Mouse (Mus musculus) liver (tissue): ENCODE measurements at regions not wholly inside any gene's neighbourhood (a gene's known extent, or its start where the extent isn't known, plus 50 kb on each side); places are given as distances from the start of the nearest gene placed in this dataset.

Experiments
- DNase-seq: peaks from one replicate; pipeline ENCODE4 v3.0.0-alpha.2; 2020; ENCODE audit warnings: mixed read lengths

DNA sequence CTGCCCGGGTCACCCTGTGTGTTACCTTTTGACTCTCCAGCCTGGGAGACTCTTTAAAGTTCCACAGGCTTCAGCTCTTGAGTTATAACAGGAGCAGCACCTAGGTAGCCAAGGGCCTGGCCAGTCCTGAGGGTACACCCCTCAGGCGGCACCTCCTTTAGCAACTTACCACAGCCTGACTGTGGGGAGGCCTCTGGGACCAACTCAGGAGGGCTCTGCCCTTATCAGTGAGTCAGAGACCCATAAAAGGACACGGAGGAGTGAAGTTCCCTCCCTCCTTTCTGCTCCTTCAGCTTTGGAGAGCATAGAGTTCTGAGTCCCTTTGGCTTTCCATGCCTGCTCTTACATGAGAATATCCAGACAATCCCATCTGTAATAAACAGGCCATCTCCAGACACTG lies 222.5 kb upstream of the Msx2 start:
- no peak for DNase-seq

DNA sequence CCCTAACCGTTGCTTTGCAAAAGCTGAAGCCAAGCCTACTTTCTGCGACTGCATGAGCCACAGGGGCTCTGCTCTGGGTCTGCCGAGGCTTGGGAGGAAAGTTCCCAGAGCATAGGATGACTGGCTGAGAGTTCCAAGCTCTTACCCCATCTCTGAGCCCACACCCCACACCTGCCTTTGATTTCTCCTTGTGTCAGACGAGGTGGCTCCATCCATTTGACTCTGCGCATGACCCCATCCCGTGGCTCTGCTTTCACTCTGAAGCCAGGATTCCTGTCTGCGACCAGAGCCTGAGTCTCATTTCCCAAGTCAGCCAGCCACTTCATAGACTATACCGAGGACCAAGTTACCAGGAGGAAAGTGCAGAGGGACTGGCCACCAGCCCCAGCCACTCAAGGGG lies 216.1 kb upstream of the Msx2 start:
- DNase-seq: no peak

DNA sequence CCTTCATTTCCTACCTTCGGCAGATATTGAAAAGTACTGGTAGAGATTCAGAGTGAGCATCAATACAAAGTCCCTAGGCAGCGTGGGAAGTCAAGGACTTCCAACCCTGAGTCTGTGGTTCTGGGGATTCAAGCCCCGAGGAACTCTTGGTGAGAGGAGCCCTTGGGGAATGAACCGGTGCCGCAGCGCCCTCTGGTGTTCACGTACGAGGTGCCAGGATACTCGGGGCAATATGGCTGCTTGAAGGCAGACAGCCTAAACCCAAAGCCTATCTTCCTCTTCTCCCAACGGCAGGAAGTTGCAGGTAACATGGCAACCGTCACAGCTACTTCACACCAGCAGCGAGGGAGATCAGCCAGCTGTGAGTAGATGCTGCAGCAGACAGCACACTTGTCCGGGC lies 215.6 kb upstream of the Msx2 start:
- DNase-seq: peak; percentile 70

DNA sequence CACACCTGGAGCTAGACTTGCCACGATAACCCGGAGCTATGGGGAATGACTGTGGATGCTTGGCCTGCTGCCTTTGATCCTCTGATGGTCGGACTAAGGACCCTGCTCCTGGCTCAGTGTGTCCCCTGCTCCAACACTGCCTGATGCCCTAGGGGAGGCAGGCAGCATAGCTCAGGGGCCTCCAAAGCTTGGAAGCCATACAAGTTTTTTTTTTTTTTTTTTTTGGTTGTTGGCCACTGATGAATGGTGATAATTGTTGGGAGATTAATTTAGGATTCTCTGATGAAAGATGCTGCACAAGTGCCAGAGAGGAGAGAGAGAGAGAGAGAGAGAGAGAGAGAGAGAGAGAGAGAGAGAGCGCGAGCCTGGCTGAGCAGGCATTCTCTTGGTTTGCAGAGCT lies 211.6 kb upstream of the Msx2 start:
- no peak for DNase-seq

DNA sequence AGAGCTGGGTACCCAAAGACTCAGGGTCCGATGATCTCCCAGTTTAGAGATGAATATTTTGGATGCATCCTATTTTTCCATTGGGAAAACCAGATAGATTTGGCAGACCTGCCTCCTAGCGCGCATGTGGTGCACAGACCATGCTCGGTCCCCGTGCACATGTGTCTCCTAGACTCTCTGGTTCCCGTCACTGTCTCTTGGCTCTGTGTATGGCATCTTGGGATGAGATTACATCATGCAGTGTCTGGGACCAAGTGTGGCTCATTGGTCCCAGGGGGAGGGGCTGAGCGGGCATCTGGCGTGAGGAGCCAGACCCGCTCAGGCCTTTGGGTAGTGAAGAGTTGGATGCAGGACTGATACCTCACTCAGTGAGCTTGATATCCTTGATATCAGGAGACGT lies 204.3 kb upstream of the Msx2 start:
- DNase-seq: no peak

DNA sequence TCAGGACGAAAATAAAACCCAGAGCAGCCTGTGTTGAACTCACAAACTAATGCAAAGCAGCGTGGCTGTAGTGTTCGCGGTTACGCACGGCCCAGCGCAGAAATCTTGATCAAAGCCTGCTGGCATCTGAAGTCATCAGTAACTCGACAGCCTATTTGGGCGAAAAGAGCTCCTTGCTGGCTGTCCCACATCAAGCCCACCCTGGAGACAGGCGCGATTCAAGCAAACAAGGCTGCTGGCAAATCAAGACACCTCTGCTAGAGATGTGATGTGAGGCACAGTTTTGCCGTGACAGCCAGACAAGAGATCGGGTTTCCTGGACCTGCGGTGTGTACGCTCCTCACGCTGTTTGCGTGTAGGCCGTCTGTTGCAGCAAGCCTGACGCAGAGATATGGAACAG lies 197.5 kb upstream of the Msx2 start:
- DNase-seq: no peak

DNA sequence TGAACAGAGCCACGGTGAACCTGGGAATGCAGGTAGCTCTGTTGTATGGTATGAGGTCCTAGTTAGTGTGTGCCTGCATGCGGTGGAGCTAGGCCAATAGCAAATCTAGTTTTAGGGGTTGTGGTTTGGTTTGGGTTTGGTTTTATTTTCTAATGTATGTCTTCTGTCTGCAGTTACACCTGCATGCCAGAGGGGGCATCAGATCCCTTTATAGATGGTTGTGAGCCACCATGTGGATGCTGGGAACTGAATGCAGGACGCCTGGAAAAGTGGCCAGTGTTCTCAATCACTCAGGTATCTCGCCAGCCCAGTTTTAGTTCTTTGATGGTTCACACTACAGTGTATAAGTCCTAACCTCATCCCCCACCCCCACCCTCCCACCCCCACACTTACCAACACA lies 194.6 kb upstream of the Msx2 start:
- DNase-seq: no peak

DNA sequence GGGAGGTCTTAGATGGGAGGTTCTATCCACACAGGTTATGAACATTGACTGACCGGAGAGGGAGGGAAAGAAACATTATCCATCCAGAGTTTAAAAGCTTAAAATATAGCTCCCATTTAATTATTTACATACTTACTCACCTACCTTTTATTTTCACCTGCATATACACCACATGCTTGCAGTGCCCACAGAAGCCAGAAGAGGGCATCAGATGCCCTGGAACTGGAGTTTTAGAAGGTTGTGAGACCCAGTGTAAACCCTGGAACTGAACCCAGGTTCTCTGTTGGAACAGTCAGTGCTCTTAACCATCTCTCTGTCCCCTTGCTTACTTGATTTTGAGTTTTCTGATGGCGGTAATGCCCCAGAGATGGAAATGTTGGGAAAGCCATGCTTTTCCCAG lies 192.7 kb upstream of the Msx2 start:
- DNase-seq: no peak

DNA sequence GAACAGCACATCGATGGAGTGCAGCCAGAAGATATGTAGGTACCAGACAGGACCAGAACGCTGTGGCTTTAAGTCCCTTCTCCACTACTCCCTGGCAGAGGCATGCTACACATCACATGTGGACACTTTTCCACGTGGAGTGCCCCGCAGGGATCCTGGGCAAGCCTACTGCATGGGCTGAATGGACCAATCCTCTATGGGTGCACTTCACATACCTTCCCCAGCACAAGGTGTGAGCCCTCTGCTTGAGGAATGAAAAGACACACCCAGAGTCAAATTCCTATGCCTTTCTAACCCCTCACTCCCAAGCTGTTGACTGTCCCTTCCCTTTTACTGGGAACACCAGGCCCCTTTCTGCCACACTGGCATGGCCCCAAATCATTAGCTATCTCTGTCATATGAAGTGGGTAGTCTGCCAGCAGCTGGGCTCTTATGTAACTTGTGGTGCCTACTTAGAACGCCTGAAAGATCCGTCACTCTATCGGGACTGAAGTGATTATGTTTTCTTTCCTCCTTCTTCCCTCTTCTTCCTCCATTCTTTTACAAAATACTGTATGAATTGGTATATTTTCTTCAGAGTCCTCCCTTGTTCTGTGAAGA lies 191.9 kb upstream of the Msx2 start:
- no peak for DNase-seq

DNA sequence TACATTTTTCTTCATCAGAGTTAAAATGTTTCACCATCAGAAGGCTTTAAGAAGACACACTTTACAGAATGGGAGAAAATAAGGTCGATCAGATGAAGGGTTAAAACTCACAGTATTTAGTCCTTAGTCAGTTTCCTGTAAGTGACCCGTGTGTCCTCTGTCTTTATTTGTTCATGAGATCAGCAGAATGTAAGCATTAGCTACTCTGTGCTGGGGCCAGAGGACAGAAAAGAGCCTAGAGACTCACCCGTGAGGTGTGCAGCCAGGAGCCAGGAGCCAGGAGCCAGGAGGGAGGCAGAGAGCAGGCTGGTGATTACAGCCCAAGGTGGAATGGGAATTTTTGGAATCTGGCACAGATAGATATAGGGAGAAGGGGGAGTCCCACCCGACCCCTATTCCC lies 180.0 kb upstream of the Msx2 start:
- no peak for DNase-seq

DNA sequence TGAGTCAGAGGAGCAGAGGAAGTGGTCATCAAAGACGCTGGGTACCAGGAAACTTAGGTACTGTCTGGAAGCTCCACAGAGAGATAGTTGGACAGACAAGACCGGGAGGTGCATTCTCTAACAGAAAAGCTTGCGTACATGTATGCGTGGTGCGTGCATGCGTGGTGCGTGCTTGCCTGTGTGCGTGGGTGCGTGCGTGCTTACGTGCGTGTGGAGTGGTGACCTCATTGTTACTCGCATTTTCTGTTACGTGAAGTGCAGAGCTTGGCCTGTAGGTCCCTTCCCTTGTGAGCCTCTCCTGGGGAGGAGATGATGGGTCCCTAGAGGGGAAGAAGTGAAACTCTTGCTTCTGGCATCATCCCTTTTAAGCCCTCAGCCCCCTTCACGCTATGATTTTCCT lies 175.5 kb upstream of the Msx2 start:
- no peak for DNase-seq

DNA sequence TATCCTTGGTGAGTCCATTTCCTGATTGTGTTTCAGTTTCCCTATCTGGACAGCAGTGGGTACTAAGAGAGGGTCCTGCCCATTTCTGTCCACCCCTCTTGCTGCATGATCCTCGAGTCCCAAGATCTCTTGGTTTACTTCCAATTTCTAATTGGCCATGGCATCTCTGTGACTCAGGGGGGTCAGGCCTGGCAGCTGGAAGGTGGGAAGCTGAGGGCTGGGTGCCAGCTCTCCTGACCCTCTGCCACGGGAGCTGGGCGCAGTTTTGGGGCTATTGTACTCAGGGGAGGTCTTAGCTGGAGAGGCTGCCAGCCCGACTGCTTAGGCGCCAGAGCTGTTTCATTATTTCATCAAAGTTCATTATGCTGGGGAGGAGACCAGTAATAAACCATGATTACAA lies 169.7 kb upstream of the Msx2 start:
- DNase-seq: no peak

DNA sequence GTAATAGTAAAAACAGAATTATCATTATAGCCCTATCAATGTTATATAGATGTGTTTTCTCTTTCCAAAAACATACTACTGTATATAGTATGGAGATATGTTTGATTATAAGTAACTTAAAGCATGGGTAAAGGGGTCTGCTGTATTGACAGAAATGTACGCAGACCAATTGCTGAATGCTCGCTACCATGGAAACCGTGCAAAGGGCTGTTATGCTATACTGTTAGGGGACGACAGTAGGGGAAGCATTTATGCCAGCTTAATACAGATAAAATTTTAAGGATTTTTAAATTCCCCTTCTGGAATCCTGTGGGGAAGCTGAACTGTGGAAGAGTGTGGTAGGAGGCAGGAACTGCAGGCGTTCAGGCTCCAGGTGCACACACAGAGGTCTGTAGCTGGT lies 166.7 kb upstream of the Msx2 start:
- no peak for DNase-seq

DNA sequence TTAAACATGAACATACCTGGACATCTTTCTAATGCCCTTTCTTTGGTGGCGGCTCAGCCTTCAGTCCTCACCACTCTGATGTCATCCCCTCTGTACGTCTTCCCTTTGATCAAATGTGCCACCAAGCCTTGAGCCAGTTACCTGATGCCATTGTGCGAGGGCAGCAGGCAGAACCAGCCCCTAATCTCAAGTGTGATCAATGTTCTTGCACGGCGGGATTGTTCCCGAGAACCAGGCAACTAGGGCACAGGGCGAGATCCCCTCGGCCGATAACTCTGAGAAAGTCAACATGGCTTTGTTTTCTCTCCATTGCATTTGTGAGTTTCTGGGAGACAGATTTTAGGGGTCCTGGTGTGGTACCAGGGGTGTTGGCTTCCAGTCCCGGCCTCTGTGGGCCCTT lies 166.2 kb upstream of the Msx2 start:
- DNase-seq: no peak

DNA sequence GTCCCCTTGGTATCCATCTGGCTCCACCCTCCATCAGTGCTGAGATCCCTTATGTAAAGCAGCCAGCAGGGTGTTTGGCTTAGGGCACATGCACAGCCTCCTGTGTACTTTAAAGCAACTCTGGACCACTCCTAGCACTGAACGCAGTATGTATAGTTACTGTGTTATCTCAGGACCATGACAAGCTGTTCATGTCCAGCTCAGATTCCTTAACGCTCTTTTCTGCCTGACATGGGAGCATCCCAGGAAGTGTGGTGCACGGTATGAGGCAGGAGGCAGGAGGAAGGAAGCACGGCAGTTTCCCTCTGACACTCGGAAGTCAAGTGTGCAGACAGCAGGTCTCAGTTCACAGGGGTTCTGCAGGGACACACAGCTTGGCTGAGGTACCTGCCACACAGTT lies 163.1 kb upstream of the Msx2 start:
- no peak for DNase-seq

DNA sequence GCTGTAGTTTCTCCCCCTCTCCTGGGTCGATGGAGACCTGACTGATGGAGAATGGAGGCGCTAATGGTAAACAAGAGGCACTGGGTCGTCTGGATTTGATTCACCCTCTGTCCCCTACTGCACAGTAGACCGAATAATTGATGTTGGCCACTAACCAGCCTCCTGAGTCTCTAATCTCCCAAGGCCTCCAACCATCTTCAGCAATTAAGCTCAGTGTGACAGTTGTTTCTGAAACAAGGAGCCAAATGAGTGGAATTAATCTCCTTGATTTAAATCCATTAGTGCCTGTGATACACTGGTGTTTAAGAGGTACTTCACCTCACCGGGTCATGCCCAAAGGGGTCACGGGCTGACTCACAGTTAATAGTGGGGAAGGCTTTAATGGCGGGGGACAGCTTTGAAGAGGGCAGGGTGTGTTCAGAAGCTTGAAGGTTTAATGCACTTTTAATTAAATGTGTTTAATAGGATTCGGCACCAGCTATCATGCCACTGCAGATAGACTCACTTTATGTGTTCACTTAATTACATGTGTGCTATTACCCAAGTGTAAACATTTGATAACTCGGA lies 161.8 kb upstream of the Msx2 start:
- no peak for DNase-seq

DNA sequence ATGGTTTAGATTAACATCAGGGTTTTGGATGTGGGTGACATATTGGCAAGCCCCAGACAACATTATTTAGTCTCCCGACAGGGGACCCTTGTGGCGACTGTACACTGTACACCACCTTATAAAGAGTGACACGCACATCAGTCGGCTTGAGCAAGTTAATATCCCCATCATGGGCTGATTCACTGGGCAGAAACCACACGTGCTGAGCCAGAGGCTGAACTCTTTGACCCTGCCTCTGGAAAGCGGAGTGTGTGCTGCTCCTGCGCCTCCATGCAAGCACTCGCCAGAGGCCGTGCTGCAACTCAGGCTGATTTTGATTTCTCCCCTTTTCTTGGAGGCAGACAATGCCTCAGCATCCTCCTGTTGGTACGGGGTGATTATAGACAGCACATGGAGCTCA lies 125.2 kb upstream of the Msx2 start:
- no peak for DNase-seq

DNA sequence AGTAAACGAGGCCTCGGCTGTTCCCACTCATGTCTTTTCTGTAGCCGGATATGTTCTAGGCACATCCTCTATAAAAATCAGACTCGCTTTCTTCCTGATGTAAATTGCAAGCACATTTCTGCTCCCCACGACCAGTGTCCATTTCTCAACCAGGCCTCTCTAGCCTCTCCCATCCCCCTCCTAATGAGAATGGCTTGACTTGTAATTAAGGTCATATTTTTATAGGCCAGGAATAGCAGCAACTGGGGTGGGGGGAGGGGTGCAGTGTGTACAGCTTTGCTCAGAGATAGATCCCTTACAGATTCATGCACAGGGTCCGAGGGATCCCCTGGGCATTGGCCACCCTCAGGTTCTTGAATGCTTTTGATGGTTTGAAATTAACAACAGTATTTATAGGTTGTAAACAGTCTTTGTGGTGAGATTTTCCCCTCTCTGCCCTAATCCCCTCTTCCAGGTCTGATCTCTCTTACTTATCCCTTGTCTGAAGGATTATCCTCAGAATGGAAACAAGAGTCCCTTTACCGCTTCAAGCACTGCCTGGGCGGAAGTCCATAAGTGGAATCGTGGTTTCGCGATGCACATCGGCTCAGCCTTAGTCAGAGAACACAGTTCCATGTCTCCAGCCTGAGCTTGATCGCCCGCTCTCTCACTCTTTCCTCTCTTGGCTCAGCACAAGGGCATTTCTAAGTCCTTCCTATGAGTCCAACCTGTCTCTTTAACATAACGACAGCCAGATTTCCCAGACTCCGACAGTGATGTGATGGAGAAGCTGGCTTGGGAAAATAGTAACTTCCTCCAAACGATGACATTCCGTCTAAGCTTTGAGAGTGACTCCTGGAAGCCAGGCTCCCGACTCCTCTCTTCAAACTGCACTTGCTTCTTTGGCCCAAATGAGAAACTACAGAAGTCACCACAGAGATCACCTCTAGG lies 124.3 kb upstream of the Msx2 start:
- no peak for DNase-seq

DNA sequence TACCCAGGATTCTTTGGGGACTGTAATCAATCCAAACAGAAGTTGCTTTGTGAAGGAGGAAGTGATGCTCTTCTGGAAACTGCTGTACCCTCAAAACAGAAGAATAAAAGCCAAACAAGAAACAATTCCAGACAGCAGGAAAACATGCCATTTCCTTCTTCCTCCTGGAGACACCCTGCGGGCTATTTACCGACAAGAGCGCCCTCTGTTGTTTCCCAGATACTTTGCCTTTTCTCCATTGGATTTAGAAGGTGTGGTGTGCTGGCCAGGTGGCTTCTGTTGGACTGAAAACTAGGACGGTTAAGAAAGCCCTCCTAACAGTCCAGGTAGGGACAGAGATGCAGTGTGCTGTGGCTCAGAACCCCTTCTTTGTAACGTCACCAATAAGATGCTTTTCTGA lies 119.9 kb upstream of the Msx2 start:
- DNase-seq: no peak

DNA sequence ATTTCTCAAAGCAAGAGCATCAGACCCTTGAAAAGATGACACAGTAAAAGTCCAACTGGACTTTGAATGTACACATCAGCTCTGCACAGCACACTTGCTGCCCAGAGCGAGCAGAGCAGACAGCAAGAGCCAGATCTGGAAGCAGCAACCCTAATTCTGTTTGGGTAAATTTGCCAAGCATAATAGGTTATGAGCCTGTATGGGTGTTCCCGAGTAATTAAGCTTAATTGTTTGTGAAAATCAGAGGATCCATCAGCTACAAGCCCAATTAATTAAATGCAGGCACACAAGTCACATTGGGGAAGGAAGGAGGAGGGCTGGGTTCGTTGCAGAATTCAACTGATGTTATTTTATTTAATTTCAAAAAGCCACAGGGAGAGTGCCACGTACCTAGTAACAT lies 113.9 kb upstream of the Msx2 start:
- DNase-seq: no peak

DNA sequence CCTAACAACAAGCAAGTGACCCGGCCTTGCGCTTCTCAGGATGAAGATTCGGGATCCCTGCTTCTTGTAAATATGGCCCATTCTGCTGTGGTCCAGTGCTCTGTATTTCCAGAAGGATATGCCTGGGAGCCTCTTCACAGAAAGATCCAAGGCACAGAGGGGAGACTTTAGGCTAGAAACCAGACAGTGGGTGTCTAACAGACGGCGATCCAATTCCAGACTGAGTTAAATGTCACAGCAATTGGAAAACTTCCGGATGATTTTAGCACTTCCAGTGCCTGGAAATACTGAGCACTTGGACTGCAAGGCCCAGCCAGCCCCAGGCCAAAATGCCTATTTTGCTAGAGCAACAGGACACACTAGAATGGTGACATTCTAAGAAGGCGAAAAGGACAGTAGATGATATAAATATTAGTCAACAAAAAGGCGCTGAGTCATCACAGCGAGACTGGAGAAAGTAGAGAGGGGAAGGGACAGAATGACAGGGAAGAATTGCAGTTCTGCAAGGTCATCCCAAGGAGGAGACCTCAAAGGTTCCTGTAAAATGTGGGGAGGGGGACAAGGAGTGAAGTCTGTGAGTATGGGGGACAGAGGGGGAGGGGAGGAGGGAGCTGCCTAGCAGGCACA lies 111.7 kb upstream of the Msx2 start:
- DNase-seq: no peak

DNA sequence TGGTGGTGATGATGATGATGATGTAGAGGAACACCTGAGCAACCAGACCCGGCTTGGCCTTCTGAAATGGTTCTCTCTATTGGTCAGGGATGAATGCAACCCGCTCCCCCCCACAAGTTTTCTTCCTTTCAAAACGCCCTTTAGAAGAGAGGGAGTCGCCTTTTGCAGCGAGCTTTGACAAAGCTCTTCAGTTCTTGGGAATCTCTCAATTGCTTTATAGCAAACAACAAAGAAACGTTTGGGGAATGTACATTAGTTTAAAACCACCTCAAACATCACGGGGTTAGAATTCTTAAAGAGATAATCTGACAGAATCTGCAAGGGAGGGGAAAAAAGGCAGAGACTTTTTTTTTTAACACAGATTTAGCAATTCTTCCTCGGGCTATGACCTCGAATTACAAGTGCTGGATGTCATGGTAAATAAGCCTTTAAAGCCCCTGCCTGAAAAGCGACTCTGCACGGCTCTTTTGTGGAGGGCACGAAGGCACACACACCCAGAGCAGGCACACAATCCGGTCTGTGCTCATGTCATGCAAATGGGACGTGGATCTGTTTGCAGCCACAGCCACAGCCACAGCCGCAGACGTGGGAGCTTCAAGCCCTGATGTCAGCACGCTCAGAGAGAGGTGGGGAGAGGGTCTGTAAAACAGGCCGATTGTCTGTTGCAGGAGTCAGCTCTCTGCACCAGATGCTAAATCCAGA lies 81.2 kb upstream of the Msx2 start:
- DNase-seq: no peak

DNA sequence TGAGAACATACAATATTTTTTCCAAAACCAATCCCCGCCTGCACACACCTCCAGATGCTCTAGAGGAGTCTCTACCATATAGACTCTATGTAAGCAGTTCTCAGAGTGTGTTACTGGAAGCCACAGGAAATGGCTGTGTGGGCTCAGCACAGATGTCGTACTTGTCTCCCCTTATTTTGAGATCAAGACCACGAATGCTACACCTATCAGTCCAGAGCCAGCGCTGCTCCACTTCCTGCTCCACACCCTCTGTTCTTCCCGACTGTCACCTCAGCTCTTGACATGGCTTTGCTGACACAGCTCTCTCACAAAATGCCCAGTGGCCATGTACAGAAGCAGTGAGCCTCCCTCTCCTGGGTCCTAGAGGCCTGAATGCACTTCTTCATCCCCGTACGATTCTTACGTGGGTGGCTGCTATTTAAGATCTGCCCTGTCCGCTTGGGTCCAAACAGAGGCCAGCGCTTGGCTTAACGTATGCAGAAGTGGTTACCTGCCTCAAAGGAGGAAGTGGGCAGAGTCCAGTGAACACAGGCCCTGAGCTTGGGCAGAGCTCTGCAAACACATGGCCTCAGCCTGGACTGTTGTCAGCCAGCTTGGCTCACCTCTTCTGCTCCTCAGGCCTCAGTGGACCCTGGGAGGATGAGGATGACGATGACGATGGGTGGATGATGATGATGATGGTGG lies 80.5 kb upstream of the Msx2 start:
- no peak for DNase-seq
